Mouse (Mus musculus) testis, adult 2 months (tissue): ENCODE measurements at regions not wholly inside any gene's neighbourhood (a gene's known extent, or its start where the extent isn't known, plus 50 kb on each side); places are given as distances from the start of the nearest gene placed in this dataset.
A peak's percentile ranks its signal among the peaks of the same experiment; 100 is the strongest.

Experiments used
- H3K27ac ChIP-seq: fragments of 200-500 bp; 2 replicates; pipeline ENCODE4 v1.5.1; 2012; ENCODE audit warnings: low read depth, low read length; ENCODE audit not compliant: control insufficient read depth, insufficient read depth
- H3K27me3 ChIP-seq: fragments of 200-500 bp; 2 replicates; pipeline ENCODE4 v1.6.1; 2012; ENCODE audit warnings: mild to moderate bottlenecking, low read length, moderate library complexity; ENCODE audit not compliant: control insufficient read depth, insufficient read depth
- H3K36me3 ChIP-seq: fragments of 200-500 bp; 2 replicates; pipeline ENCODE4 v1.6.1; 2012; ENCODE audit warnings: mild to moderate bottlenecking, low read length; ENCODE audit not compliant: control insufficient read depth, insufficient read depth
- H3K4me1 ChIP-seq: fragments of 200-500 bp; 2 replicates; pipeline ENCODE4 v1.6.1; 2012; ENCODE audit warnings: low read length; ENCODE audit not compliant: control insufficient read depth, insufficient read depth
- H3K4me3 ChIP-seq: fragments of 200-500 bp; 2 replicates; pipeline ENCODE4 v1.5.1; 2012; ENCODE audit warnings: low read depth, mild to moderate bottlenecking, low read length, moderate library complexity, mixed read lengths; ENCODE audit not compliant: control insufficient read depth
- CTCF ChIP-seq: fragments of 200-500 bp; IDR thresholded peaks from 2 replicates; pipeline ENCODE4 v1.5.1; 2012; ENCODE audit warnings: low read depth, mild to moderate bottlenecking, inconsistent platforms, low read length, moderate library complexity; ENCODE audit not compliant: control insufficient read depth, insufficient read depth, insufficient replicate concordance
- POLR2A ChIP-seq: fragments of 200-500 bp; IDR thresholded peaks from 2 replicates; pipeline ENCODE4 v1.6.1; 2012; ENCODE audit warnings: low read depth, mild to moderate bottlenecking, inconsistent platforms, low read length, moderate library complexity; ENCODE audit not compliant: control insufficient read depth

DNA sequence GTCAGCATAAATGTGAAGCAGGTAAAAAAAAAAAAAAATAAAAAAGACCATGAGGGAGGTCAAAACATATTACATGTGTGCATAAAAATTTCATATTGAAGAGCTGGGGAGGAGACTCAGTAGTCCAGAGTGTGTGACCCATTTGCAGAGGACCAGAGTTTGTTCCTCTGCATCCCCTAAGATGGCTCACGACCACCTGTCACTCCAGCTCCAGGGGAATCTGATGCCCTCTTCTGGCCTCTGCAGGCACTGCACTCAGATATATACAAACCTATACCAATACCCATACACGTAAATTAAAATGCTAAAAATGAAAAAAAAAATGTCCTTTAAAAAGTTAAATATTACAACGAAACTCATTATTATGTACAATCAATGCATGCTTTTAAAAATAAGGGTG lies 551.4 kb downstream of the Pdcd6ip start:
- Histone ChIP-seq H3K27me3 (no peaks in the 10 kb centered on the region), H3K36me3 (no peaks in the 10 kb centered on the region), H3K27ac (no peak overlapping the region), H3K4me1 (no peaks in the 10 kb centered on the region), H3K4me3 (no peak overlapping the region)
- TF ChIP-seq CTCF (peak; percentile 51; the same call in 1 of the 2 replicates), POLR2A (no peak)

DNA sequence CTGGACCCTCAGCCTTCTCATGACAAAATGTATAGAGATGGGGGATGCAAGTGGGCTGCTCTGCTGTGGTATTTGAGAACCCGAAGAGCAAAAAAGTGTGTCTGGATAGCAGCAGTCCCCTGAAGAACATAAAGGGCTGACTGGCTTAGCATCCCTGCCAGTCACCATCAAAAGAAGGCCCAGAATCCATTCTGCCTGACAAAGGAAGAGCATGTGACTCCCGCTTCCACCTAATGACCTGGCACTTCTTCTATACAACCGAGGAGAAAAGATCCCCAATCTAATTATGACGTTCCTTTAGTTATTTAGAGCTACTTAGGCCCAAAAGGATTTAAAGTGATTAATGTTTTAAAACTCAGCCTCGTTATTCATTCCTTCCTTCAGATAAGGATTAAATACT lies 559.0 kb downstream of the Pdcd6ip start:
- TF ChIP-seq CTCF: no peak
- no peak for TF ChIP-seq POLR2A
- no peaks in the 10 kb centered on the region for H3K27me3 ChIP-seq
- no peaks in the 10 kb centered on the region for H3K36me3 ChIP-seq

GRCm38 (mm10) chr9:113146571-113146970 lies 561.5 kb downstream of the Pdcd6ip start:
- Histone ChIP-seq H3K27ac (no peak overlapping the region), H3K4me3 (no peak overlapping the region), H3K36me3 (no peaks in the 10 kb centered on the region), H3K4me1 (no peaks in the 10 kb centered on the region), H3K27me3 (no peaks in the 10 kb centered on the region)
- TF ChIP-seq CTCF: no peak
- no peak for TF ChIP-seq POLR2A

More for the DNA sequence above, 559.0 kb downstream of the Pdcd6ip start:
- Histone ChIP-seq H3K4me3 (no peak overlapping the region), H3K4me1 (no peaks in the 10 kb centered on the region), H3K27ac (no peak overlapping the region)

DNA sequence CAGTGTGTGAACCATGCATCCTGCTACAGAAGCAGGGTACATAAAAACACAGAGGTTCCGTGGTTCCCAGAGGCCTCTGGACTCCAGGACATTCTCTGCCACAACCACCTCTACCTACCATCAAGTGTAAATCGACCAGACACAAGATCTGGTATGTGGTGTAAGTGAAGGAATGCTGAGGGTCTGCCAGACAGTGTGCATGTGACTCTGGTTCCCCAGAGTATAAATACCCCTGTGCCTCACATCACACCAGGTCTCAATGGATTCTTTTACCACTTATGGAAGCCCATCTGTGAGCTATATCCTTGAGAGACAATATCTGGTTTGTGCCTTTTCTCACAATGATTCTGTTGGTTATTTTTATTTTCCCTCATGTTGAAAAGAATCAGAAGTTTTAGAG lies 563.0 kb downstream of the Pdcd6ip start:
- no peak overlapping the region for H3K4me3 ChIP-seq

GRCm38 (mm10) chr9:113134611-113135010 lies 573.4 kb downstream of the Pdcd6ip start:
- Histone ChIP-seq H3K27ac (no peak overlapping the region), H3K4me1 (no peaks in the 10 kb centered on the region), H3K36me3 (no peaks in the 10 kb centered on the region)

More for the DNA sequence above, 563.0 kb downstream of the Pdcd6ip start:
- H3K27me3 ChIP-seq: no peaks in the 10 kb centered on the region
- H3K4me1 ChIP-seq: no peaks in the 10 kb centered on the region
- H3K27ac ChIP-seq: no peak overlapping the region
- TF ChIP-seq POLR2A: no peak
- TF ChIP-seq CTCF: no peak
- no peaks in the 10 kb centered on the region for H3K36me3 ChIP-seq

DNA sequence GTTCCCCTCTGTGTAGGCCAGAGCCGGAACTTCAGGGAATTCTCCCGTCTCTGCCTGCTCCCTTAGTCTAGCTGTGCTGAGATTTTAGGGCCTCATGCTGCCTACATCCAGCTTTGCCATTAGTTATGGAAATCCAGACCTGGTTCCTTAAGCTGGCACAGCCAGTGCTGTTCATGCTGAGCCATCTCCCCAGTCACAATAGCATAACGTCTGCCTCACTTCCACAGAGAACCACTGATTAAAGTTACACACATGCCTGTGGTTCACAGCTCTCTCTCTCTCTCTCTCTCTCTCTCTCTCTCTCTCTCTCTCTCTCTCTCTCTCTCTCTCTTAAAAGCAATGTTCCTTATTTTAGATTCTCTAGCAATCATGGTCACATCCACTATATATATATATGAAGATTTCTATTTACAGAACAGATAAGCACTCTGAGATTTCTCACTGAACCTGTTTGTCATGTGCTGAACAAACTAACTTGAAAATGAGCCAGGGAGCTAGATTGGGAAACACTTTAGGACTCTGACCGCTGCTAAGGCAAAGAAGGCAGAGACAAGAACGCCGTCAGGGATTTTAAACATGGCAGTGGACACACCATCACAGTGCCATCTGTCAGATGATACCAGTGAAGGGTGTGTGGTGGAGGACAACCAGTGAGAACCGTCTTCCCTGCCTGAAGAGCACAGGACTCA lies 584.9 kb downstream of the Pdcd6ip start:
- no peaks in the 10 kb centered on the region for H3K4me1 ChIP-seq
- no peaks in the 10 kb centered on the region for H3K36me3 ChIP-seq
- H3K27ac ChIP-seq: no peak overlapping the region
- no peak overlapping the region for H3K4me3 ChIP-seq
- no peak for TF ChIP-seq POLR2A
- no peak for TF ChIP-seq CTCF
- H3K27me3 ChIP-seq: no peaks in the 10 kb centered on the region

More at GRCm38 (mm10) chr9:113134611-113135010, 573.4 kb downstream of the Pdcd6ip start:
- Histone ChIP-seq H3K27me3 (no peaks in the 10 kb centered on the region), H3K4me3 (no peak overlapping the region)
- TF ChIP-seq CTCF (no peak), POLR2A (no peak)

GRCm38 (mm10) chr9:113122253-113122749 lies 585.8 kb downstream of the Pdcd6ip start:
- Histone ChIP-seq H3K27me3 (no peaks in the 10 kb centered on the region), H3K36me3 (no peaks in the 10 kb centered on the region), H3K27ac (no peak overlapping the region), H3K4me3 (no peak overlapping the region), H3K4me1 (no peaks in the 10 kb centered on the region)
- TF ChIP-seq CTCF (no peak), POLR2A (no peak)

DNA sequence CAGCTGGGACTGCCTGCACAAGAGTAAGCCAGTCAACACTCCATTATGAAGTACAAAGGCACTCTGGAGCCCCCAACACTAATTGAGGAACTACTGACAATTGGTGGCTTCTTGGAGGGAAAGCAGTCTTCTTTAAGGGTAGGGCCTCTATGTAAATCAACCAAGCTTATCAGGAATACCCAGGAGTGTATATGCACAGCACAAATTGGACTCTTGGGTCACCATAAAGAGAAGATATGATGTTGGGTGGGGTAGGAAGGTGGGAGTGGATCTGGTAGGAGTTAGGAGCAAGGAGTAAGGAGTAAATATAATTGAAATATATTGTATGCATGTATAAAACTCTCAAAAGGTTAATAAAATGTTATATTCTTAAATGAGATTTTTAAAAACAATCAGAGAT lies 587.7 kb downstream of the Pdcd6ip start:
- no peaks in the 10 kb centered on the region for H3K36me3 ChIP-seq
- H3K27me3 ChIP-seq: no peaks in the 10 kb centered on the region
- no peaks in the 10 kb centered on the region for H3K4me1 ChIP-seq
- H3K27ac ChIP-seq: no peak overlapping the region
- no peak for TF ChIP-seq CTCF
- TF ChIP-seq POLR2A: no peak
- H3K4me3 ChIP-seq: no peak overlapping the region
